Mouse (Mus musculus) mature B cell (primary cell): ENCODE measurements around the gene Dcun1d2.
"Not testable (repeated sequence)": the region's sequence is repeated elsewhere in the genome, so short reads cannot be mapped to it uniquely, and the experiment has no call there.

Experiments
- in situ Hi-C: fragments of 300-500 bp; cut with MboI; formaldehyde crosslinking; loops from 2 replicates; pipeline ENCODE4 v1.14.3; 2019

The Dcun1d2 gene

DNA sequence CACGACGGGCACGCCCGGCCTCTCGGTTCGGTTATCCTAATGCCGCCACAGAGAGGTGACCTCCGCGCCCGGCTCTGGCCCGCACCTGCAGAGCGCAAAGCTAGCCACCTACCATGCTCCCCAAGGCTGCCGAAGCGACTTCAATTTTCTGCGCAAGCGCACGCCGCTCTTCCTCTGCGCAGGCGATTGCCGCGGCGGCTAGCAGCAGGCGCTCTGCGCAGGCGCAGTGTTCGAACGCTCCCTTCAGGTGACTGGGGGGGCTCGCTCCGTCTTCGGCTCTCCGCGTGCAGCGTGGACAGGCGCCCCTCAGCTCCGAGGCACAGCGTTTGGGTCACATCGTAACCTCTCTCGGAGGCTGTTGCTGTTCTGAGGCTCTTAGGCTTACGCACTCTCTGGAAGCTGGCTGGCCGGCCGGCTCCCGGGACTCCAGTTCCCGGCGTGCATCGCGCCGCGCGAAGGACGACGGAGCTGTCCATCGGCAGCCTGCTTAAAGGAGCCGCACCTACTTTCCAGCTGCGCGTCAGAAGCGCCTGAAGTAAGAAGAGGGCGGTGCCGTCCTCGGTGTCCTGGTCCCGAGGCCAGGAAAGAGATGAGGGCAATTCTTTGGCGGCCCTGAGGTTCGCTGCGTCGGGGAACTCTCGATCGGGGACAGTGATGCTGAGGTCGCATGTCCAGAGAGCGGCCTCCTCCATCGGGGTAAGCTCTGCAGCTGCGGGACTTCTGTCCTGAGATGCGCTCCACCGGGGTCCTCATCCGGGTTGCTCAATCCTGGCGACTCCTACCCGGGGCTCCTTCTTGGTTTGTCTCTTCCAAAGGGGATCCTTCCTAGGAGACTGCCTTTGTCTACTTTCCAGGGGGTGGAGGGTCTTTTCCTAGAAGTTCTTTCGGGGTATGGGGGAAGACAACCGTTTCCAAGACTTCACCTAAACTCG is at the start of gene Dcun1d2, which contains the start of gene Tmco3:
TSS of gene Dcun1d2 (minus strand) at position 440 of the 932 bp plus-strand sequence.
TSS of gene Tmco3 (plus strand) at position 499 of the 932 bp plus-strand sequence.
- in situ Hi-C loops: no loop called here

DNA sequence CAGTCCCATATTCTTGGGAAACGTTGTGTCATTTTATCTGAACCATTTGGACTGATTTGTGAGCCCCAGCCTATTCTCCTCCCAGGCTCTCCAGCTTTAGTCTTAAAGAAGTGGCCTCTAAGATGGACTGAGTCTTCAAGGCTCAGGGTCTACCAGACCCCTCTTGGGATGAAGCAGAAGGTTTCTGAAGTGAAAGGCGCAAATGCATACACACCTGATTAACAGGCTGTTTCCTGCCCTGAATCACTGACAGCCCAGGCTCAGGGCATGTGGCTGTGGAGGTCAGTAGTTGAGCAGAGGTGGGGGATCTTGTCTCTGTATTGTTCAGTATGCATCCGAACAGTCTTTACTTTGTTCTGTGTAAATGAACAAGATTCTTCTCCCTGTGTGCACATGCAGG is 49.7 kb upstream of the Dcun1d2 start:
- in situ Hi-C loops: no loop called here

DNA sequence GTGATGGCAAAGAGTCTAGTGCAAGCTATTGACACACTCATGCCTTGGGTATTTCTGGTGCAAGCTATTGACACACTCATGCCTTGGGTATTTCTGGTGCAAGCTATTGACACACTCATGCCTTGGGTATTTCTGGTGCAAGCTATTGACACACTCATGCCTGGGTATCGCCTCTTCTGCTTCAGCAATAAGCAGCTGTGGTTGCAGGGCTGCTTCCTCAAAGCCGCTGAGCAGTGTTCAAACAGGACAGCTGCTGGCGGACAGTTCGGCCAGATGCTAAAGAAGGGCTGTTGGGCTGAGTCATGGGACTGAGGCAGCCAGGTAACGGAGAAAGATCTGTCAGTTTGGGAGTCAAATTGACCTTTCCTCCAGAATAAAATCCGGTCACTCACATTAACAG is 49.3 kb upstream of the Dcun1d2 start:
- in situ Hi-C loops: not testable (repeated sequence)

DNA sequence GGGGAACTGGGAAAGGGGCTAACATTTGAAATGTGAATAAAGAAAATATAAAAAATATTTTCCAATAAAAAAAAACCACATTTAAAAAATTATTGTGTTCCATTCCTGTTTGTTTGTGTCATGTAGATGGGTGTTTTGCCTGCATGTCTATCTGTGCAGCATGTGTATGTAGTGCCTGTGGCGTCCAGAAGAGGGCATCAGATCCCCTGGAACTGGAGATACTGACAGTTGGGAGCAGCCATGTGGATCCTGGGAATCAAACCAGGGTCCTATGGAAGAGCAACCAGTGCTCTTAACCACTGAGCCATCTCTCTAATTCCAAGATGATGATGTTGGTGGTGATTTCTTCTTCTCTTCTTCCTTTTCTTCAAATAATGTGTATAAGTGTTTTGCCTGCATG is 46.7 kb upstream of the Dcun1d2 start:
- in situ Hi-C loops: no loop called here

DNA sequence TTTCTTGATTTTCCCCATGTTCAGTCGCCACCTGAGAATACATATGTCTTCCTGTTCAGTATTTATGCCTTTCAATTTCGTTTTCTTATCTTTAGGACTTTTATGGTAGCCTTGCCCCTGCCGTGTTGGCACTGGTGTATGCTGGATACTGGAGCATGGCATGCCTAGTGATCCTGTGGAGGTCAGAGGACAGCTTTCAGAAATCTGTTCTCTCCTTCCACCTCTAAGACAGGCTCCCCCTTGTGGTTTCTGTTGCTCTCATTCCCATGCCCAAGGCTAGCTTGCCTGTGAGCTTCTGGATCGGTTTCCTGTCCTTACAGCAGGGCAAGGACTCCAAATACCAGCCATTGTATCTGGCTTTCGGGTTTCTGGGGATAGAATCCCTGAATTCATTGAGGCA is 38.7 kb upstream of the Dcun1d2 start:
- in situ Hi-C loops: no loop called here

DNA sequence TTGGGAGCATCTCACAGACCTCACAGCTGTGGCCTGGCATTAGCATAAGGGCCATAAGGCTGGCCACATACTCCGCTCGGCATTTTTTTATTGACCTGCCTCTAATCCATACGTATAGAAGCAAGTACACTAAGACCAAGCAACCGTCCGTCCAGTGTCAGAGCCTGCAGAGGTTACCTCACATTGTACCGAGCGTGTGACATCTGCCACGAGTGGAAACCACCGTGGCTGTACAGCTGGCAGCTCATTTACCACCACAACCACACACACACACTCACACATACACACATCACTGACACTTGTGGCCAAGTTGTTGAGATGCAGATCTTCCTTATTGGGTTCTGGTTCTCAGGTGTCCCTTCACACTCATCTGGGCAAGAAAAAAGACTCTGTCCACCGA is 28.7 kb upstream of the Dcun1d2 start:
- in situ Hi-C loops: no loop called here

DNA sequence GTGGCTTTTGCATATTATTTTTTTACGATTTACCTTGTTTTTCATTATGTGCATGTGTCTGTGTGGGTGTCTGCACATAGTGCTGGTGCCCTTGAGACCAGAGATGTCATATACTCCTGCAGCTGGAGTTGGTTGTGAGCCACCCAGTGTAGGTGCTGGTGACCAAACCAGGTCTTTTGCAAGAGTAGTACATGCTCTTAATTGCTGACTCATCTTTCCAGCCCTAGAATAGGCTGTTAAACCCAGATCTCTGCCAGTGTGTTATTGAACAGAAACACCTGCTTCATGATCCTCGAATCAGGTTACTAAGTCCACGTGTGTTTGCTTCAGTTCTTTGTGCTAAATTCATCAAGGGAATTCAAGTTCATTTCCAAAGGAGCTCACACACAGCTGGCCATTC is 27.0 kb upstream of the Dcun1d2 start:
- in situ Hi-C loops: no loop called here

DNA sequence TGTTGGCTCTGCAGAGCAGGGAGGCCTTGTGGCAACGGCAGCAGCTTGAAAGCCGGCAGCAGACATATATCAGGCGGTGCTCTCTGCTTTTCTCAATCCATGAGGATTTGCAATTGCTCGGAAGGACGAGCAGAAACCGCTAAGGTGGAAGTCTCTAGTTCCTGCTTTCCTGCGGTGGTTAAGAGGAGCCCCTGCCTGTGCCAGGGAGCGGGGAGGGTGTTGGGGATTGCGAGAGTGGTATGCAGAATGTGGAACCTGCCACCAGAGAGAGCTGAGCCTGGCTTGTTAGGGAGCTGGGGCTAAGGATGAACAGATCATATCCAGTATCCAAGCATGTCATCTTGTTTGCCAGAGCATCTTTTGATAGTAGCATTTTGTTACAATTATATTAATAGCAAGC is 19.0 kb upstream of the Dcun1d2 start:
- in situ Hi-C loops: no loop called here

DNA sequence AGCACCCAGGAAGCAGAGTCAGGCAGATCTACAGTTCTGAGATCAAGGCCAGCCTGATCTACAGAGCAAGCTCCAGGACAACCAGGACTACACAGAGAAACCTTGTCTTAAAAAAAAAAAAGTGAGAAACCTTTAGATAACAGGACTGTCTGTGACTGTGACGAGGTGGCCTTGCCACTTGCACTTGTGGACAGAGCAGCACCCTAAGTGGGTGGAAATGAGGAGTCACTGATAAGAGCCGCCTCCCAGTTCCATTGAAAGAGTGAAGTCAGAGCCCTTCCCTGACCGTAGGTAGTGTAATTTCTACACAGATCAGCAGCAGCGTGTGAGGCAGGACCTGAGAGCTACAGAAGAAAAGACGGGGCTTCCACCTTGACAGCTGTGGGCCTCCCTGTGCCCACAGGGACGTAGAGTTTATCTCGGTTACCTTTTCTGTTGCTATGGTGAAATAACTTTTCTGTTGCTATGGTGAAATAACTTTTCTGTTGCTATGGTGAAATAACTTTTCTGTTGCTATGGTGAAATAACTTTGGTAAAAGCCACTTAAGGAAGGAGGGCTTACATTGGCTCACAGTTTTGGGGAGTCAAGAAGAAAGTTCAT is 18.5 kb upstream of the Dcun1d2 start:
- in situ Hi-C loops: no loop called here

DNA sequence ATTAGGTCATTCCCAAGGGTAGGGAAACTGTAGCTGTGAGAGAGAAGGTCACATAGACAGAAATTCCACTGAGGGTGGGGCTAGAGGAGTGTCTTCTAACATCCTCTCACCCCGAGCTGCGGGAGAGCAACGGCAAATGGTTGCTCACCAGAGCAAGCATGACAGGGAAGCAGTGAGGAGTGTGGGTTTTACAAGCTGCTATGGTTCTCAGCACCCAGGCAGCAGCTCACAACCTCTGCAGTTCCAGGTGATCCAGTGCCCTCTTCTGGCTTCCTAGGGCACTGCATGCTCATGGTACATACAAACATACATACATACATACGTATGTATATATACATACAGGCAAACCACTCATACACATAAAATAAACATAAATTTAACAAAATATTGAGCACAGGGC is 18.0 kb upstream of the Dcun1d2 start:
- in situ Hi-C loops: no loop called here

DNA sequence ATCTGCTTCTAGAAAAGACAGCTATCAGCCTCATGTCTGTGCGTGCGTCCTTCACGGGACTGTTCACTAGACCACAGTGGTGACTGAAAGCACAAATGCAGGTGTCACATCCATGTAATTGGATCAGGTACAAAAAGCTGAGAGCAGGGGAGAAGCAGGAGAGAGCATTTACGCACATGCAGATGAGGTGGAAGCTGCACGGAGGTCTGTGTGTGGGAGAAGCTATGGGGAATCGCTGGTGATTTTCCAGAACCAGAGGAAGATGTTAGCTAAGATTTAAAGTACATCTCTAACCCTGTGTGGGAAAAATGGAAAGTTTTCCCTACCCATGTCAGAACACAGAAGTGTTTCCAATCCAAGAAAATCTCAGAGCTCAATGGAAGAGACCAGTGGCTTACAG is 17.5 kb upstream of the Dcun1d2 start:
- in situ Hi-C loops: no loop called here

DNA sequence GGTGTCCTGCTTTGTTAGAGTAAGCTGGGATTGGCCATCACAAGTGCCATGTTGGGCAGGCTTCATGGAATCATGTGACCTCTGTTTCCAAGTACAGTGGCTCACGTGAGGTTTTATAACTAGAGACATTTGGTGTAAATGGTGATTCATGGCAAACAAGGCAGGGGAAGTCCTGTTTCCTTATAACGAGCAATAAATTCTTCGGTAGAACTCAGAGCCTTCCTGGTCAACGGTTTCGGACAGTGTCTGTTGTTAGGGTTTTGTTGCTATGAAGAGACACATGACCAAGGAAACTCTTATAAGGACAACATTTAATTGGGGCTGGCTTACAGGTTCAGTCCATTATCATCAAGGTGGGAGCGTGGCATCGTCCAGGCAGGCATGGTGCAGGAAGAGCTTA is 13.1 kb upstream of the Dcun1d2 start:
- in situ Hi-C loops: no loop called here

DNA sequence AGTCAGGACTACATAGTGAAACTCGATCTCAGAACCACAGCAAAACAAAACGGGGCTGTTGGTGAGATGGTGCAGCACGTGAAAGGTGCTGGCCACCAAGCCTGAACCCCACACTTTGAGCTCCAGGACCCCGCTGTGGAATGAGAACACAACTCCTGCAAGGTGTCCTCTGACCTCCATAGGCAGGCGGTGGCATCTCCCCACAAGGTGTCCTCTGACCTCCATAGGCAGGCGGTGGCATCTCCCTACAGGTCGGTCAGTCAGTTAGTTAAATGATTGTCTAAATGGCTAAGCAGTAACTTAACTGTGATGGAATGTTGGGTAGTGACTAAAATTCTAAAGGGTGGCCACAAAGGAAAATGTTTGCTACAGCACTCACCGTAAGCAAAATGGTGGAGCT is 11.6 kb upstream of the Dcun1d2 start:
- in situ Hi-C loops: no loop called here

DNA sequence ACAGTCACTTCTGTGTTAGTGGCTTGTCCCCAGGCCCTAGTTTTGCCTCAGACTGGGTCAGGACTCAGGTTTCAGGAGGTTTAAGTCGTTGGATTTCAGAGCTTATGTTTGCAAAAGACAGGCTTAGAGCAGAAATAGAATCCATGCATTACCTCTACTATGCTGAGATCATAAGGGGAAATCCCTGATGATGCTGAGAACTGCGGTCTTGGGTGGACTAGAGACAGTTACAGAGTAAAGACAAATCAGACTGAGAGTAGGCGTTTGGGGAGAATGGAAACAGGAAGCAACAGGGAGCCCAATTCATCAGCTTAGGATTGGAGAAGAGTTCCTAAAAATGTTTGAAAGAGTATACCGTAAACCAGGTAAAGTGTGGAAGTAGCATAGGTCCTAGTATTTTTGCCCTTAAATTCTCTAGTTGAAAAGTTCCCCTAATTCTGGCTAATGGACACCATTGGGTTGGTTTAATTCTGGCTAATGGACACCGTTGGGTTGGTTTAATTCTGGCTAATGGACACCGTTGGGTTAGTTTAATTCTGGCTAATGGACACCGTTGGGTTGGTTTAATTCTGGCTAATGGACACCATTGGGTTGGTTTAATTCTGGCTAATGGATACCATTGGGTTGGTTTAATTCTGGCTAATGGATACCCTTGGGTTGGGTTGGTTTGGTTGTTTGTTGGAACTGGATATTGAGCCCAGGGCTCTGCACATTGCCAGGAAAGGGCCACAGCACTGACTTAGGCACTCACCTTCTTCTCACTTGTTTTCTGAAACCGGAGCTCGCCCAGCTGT is 5.9 kb upstream of the Dcun1d2 start:
- in situ Hi-C loops: no loop called here

DNA sequence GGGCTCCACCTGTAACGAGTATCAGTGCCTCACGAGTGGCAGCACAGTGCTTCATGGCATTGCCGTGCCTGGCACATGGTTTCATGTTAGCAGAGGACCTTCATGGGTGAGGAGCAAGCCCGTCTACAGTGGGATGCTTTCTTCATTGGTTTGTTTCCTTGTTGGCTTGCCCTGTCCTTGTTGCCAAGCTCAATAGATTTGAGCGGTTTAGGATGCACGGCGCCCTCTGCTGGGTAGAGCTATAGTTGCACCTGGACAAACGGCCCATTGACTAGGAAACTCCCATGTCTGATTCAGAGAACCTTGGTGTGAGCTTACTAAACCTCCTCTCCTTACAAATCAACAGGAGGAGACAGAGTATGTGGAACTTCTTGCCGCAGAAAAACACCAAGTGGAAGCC is 4.4 kb upstream of the Dcun1d2 start:
- in situ Hi-C loops: no loop called here

DNA sequence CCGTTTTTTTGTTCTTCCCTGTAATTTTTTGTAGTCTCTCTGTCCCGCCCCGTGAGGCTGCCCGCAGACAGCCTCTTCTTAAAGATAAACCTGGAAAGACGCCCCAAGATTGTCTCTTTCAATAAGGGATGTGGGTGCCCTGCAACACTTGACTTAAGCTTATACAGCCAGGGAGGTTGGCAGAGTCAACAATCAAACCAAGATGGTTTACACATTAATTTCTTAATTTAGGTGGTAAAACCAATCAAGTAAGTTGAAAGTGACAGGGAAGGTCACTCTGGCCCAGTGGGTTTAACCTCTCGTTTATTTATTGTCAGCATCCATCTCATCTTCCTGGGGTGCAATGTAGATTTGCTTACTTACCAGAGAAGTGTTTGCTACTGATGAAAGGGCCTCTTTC is 715 bp upstream of the Dcun1d2 start:
- in situ Hi-C loops: no loop called here

DNA sequence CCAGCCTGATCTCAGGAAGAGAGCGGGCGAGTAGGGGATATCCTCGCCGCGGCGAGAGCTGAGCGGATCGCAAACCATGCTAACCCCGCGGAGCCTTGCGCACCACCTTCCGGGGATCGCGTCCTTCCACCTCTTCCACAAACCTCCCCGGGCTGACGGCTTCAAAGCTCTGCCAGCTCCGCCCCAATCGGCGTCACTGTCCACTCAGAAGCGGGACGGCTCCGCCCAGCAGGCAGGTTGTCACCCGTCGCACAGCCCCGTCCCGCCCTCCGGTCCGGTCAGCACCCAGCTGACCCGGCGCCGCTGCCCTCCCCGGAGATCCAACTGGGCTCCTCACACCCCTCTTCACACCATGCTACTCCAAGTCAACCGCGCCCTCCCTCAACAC is 633 bp downstream of the Dcun1d2 start:
- in situ Hi-C loops: no loop called here

DNA sequence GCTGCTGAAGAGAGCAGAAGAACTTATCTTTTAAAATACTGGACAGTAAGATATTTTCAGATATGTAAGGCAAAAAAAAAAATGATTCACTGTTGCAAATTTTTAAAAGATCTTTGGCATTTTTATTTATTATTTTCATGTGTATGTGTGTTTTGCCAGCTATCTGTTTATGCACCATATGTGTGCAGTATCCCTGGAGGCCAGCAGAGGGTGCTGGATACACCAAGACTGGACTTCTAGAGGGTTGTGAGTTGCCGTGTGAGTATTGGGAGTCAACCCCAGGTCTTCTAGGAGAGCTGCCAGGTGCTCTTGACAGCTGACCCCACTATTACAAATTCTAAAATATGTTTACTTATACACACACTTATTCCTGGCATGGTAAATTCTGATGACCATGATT is 4.7 kb downstream of the Dcun1d2 start:
- in situ Hi-C loops: no loop called here

DNA sequence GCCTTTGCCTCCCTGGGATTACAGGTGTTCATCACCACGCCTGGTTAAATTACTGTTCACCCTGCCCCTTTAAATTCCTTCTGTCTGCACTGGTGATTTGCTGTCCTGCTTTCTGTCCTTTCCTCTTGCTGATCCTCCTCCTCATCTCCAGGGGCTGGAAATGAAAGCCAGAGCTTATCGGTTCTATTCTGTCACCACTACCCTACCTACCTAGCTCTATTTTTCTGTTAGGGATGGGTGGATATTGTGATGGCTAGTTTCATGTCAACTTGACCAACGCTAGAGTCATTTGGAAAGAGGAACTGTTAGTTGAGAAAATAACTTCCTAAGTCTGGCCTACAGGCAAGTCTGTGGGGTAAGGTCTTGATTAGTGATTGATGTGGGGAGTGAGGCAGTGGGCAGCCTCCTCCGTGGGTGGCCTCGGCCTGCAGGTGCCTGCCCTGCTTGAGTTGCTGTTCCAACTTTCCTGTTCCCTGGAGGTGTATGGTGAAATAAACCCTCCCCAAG is 10.9 kb downstream of the Dcun1d2 start:
- in situ Hi-C loops: no loop called here

DNA sequence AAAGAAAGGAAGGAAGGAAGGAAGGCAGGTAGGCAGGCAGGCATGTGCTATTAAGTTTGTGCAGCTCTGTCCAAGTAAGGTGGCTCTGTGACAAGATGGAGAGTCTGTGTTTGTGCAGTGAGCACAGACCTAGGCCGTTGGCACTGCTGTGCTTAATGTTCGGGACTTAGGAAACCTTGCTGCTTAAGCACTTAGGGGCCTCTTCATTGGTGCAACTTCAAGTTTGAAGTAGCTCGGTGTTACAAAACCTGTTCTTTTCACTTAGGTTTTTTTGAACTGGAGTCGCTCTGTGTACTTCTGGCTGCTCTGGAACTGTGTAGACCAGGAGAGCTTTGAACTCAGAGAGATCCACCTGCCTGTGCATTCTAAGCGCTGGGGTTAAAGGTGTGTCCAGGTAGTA is 15.1 kb downstream of the Dcun1d2 start:
- in situ Hi-C loops: no loop called here

DNA sequence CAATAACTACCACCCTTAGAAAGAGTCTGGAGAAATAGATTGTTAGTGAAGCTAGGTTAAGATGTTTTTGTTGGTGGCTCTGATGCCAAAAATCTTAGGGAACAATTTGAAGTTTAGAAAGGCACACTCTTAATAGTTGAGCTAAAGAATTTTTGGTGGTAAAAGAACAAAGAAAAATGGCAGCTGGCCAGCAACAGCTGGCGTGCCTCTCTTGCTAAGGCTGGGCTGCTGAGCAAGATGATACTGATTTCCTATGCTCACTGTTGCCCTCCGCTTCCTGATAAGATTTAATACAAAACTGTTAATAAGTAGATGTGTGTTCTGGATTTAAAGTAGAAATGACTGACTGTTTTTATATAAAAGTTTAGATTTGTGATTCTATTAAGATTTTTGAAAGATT is 20.4 kb downstream of the Dcun1d2 start:
- in situ Hi-C loops: no loop called here

DNA sequence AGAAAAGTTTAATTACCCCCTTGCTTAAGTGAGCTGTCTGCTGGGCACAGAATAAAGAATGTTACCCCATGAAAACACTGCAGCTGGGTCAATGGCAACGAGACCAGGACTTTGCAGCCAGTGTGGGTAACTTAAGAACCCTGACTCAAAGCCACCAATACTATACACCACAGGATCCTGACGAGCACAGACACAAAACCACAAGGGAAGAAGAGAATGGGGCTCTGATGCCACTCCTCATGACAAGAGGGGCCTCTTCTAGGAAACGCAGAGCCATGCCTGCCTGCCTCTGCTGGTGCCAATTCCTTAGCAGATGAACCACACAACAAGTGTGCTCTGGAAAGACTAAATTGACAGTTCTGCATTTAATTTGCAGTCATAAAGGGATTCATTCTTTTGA is 24.6 kb downstream of the Dcun1d2 start:
- in situ Hi-C loops: no loop called here
